Mouse (Mus musculus): ENCODE measurements around the gene Sppl2a.

DNA sequence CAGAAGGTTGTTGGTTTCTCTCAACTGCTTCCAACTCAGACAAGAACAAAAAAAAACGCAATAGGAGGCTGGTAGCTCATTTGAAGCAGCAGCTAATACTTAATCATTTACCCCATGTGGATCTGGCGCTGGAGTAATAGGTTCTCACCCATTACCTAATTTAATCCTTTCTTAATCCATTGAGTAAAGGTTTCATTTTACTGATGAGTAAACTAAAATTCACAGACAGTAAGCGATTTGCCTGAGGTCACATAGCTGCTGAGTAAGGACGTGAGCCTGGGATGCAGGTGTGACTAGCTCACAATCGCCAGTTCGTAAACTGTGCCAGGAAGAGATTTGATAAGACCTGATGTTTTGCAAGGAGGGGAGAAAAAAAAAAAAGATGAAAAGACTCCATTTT is 44.4 kb upstream of the Sppl2a start:
- no peak for TF ChIP-seq CTCF (IDR thresholded peaks at IDR 0.05; ENCODE audit: borderline replicate concordance, extremely low read depth, insufficient read depth, insufficient read length)
- TF ChIP-seq POLR2A (IDR thresholded peaks at IDR 0.05; ENCODE audit: borderline replicate concordance, extremely low read depth, insufficient read depth, insufficient read length, poor library complexity, severe bottlenecking): no peak

All from brain, embryonic 14.5 days (tissue).